Mouse (Mus musculus) left cerebral cortex, adult 2 months (tissue): Measurements from ENCODE around the gene Sfmbt2. TPM values are rescaled to one million over a fixed set of nuclear protein-coding genes. Genes with fewer than 3 reads are reported as not detected.

Experiments
- DNase-seq, 2 experiments: peaks; one replicate each; pipeline ENCODE4 v3.0.0; 2021 to 2022; ENCODE audit warnings: low spot score in 2 of 2, mixed read lengths in 1 of 2; ENCODE audit errors: extremely low spot score in 1 of 2
- H3K27ac ChIP-seq: fragments of 200-600 bp; 2 replicates; pipeline ENCODE4 v1.8.1; 2022
- H3K4me3 ChIP-seq: fragments of 200-600 bp; 2 replicates; pipeline ENCODE4 v1.8.1; 2022
- CTCF ChIP-seq: fragments of 200-600 bp; IDR thresholded peaks from 2 replicates; pipeline ENCODE4 v1.8.1; 2022; ENCODE audit warnings: antibody characterized with exemption, mild to moderate bottlenecking, moderate library complexity
- intact Hi-C: fragments of 180-260 bp; cut with DNase I; formaldehyde crosslinking; loops from one replicate; pipeline ENCODE4 v1.15.1; 2025
- total RNA-seq, 2 experiments: library from RNA; stranded (reverse); gene quantifications; 2 replicates each; pipeline ENCODE4 v1.2.3; 2021

Sfmbt2 gene
- total RNA-seq, 2 experiments from 2014 or later: 3.4 to 3.7 TPM

DNA sequence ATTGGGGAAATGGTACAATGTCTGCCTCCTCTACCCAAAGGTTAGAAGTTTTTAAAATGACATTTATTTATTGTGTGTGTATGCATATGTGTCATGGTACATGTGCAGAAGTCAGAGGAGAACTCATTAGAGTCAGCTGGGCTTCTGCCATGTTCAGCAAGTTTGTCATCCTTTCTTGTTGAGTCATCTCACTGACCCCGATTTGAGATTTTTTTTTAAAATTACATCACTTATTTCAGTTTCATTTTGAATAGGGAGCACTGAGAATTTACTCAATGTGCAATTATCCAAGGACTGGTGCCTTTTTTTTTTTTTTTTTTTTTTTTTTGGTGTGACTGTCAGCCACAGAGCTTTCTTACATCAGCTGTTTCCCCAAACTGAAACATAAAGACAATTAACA, 19.2 kb upstream of the Sfmbt2 start:
- DNase-seq: no peak
- TF ChIP-seq CTCF: no peak
- H3K27ac ChIP-seq: no peak overlapping the region
- intact Hi-C loops: no loop called here
- no peak overlapping the region for H3K4me3 ChIP-seq

DNA sequence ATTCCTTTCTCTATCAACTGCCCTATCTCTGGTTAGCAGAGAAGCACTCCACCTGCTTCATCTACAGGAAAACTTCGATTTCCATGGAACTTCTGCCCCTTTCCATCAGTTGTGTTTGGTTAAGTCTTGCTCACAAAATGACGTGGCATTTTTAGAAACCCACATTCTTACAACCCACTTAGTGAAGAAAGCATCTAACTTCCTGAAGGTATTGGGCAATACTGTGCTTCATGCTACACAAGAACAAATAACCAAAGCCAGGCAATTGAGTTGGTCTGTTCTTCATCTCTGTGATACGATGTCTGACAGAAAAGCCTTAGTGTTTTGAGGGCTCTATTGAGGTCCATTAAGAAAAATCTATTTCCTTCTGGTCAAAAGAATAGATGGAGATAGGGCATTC, 17.4 kb upstream of the Sfmbt2 start:
- Histone ChIP-seq H3K27ac (no peak overlapping the region), H3K4me3 (no peak overlapping the region)
- TF ChIP-seq CTCF: no peak
- intact Hi-C loops: no loop called here
- no peak for DNase-seq

DNA sequence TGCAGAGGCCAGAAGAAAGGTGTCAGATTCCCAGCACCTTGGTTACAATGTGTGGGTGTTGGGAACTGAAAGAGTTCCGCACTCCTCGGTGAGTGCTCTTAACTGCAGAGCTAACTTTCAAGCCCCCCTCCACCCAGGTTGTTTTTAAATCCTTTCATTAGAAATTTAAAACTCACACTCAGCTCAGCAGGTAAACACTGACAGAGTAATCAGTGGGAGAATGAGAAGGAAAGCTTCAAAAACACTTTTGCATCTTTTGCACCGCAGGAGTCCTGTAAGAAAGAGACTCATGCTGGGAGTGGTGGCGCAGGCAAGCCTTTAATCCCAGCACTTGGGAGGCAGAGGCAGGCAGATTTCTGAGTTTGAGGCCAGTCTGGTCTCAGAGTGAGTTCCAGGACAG, 16.4 kb upstream of the Sfmbt2 start:
- TF ChIP-seq CTCF: no peak

DNA sequence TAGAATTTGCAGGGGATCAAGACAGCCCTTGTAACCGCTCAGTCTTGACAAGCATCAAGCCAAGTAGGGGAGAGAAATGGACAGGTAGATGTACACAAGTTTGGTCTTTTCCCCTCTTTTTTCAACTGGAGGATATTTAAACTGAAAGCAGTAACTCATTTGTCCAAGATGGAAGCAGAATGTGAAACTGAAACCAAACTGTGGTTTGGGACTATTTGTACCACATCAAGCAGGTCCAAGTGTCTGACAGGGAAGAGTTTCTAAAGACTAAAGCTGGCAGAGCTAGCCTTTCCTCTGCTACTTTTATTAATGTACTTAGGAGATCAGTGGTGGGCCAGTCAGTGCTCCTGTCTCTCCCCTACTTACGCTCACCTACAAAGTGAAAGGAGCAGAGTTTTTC, 10.4 kb upstream of the Sfmbt2 start:
- no peak for TF ChIP-seq CTCF
- H3K27ac ChIP-seq: no peak overlapping the region
- DNase-seq: no peak
- intact Hi-C loops: loop anchor here (10.0 kb wide), 1 partner anchor 965 kb away; no protein-coding TSS in a partner anchor
- H3K4me3 ChIP-seq: no peak overlapping the region

More for the DNA sequence above, 16.4 kb upstream of the Sfmbt2 start:
- intact Hi-C loops: no loop called here
- Histone ChIP-seq H3K27ac (no peak overlapping the region), H3K4me3 (no peak overlapping the region)
- DNase-seq: no peak

DNA sequence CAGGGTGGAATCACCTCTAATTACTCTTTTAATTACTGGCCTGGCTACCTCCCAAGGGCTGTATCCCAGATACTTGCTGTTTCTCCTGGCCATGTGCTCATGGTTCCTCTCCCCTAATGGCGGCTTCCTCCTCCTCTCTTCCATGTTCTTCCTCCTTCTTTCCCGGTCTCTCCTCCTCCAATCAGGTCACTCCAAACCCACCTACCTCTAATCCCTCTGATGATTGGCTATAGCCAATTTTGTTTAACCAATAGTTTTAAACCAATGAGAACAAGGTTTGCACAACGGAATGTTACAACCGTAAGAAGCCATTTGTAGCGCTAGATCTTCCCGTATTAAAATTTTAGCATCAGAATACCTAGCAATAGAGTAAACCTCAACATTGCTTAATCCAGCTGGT, 5.2 kb upstream of the Sfmbt2 start:
- Histone ChIP-seq H3K4me3 (no peak overlapping the region), H3K27ac (no peak overlapping the region)
- TF ChIP-seq CTCF: no peak
- no peak for DNase-seq
- intact Hi-C loops: loop anchor here (10.0 kb wide), 1 partner anchor 960 kb away; no protein-coding TSS in a partner anchor

DNA sequence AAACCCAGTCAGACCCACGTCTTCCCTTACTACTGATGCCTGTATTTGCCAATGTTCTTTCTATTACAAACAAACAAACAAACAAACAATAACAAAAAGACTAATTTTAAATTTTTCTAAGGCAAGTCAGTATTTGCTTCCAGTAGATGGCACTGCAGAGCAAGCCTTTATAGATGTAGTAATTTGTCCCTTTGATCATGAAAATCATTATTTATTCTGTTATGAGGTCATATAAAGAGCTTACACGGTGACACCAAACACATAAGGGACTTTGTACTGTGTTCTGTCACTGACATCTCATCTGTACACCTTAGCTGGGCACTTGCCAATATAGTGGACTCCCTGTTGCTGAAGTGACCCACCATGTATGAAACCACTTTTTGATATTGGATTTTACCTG, 4.0 kb upstream of the Sfmbt2 start:
- H3K27ac ChIP-seq: no peak overlapping the region
- H3K4me3 ChIP-seq: no peak overlapping the region
- no peak for DNase-seq
- TF ChIP-seq CTCF: peak; percentile 78
- intact Hi-C loops: loop anchor here (2.0 to 10.0 kb wide), 2 partner anchors 693 to 959 kb away; no protein-coding TSS in a partner anchor

DNA sequence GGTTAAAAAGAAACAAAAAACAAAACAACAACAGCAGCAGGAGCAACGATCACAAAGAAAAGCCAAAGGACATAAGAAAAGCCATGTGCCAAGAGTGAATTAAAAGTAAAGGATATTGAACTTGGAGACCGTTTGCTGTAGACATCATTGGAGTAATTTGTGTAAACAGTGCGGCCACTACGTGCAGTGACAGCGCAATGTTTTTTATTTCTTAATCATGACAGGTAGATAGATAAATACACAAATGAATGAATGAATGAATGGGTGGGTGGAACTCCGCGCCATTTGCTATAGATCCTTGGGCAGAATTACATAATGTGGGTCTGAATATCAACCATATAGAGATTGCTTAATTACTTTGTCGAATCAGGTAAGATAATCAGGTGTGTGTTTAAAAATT, 634 bp upstream of the Sfmbt2 start:
- DNase-seq: no peak
- Histone ChIP-seq H3K27ac (no peak overlapping the region), H3K4me3 (no peak overlapping the region)
- intact Hi-C loops: loop anchor here (5.0 to 10.0 kb wide), 3 partner anchors 385 to 955 kb away; no protein-coding TSS in a partner anchor
- TF ChIP-seq CTCF: no peak

DNA sequence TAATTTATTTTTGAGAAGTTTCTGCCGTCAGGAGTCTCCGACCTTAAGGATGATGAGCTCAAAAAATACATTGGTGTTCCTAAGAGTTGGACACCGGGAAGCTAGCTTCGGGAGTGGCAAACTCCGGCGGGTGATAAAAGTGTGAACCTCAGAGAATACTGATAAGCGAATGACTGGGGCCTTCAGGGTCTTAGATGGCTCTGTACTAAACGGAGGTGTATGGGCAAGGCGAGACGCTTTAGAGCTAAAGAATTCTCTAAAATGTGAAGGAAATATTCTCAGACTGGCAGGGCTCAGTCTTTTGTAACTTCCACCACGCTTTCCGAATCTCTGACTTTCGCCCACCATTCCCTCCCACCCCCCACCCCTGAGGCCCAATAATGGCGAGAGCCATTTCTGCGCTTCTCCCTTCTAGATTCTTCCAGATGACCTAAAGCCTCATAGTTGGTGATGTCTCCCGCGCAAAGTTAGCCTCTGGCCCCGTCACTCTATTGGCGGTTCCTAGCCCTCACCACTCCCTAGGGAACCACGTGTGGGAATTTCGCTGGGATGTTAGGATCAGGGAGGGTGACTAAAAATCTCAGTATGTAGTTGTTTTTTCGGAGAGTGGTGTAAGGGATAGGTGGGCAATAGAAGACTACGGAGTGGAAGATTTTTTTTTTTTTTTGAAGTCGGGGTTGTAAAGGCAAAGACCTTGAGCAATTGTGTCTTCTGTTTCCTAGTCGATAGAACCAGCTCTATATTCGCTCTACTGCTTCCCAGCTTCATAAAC, 563 bp downstream of the Sfmbt2 start:
- intact Hi-C loops: loop anchor here (5.0 to 10.0 kb wide), 2 partner anchors 384 to 494 kb away; no protein-coding TSS in a partner anchor
- Histone ChIP-seq H3K27ac (no peak overlapping the region), H3K4me3 (no peak overlapping the region)
- no peak for DNase-seq
- no peak for TF ChIP-seq CTCF

DNA sequence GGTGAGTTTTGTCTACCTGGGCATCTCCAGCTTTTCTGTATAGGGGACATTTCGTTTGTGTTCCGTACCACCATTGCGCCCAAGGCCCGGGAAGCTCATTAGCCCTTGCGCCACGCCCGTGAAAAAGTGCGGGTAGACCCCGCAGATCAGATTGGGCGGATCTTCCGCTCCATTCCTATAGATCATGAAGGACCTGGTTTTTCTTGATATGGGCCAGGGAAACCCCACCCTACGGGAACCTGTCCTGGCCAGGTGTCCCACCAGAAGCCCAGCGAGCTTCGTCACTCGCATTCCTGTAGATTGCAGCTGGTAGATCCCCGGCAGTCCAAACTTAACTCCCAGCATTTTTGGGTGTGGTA, 1.1 kb downstream of the Sfmbt2 start:
- DNase-seq: no peak
- no peak overlapping the region for H3K4me3 ChIP-seq
- intact Hi-C loops: loop anchor here (5.0 to 10.0 kb wide), 2 partner anchors 383 to 494 kb away; no protein-coding TSS in a partner anchor
- TF ChIP-seq CTCF: no peak
- no peak overlapping the region for H3K27ac ChIP-seq

DNA sequence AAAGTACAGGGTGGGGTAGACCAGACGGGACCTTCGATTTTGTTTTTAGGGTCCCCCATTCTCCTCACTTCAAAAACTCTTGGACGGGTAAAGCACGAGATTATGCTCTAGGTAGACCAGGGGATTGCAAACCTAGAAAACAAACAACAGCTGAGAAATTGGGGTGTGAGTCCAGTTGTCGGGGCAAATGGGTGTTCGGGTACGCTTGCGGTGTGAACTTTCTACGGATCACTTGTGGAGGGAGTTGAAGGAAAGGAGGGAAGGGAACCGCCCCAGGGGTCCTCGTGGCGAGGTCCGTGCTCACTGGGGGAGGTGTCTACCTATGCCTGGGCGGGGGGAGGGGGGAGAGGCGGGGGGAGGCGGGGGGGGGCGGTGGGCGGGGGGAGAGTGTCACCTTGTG, 1.6 kb downstream of the Sfmbt2 start:
- DNase-seq: no peak
- H3K4me3 ChIP-seq: no peak overlapping the region
- no peak overlapping the region for H3K27ac ChIP-seq
- intact Hi-C loops: loop anchor here (2.0 to 10.0 kb wide), 3 partner anchors 383 to 495 kb away; no protein-coding TSS in a partner anchor
- no peak for TF ChIP-seq CTCF

DNA sequence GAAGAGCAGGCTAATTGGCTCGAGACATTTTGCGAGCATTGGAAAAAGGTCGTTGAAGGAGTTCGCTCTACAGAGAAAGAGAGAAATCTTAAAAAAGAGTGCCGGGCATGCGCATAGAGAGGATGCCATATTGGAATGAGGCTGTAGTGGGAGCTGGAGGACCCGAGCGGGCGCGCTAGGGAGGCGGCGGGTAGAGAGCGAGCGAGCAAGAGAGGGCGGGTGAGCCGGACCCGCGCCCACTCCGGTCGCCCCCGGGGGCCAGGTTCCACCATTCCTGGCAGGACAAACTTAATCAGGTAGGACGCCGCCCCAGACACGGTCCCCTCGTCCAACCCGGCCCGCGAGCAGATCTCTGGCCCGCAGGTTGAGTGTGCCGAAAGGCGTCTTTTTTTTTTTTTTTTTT, 2.0 kb downstream of the Sfmbt2 start:
- intact Hi-C loops: loop anchor here (2.0 to 10.0 kb wide), 3 partner anchors 382 to 495 kb away; no protein-coding TSS in a partner anchor
- Histone ChIP-seq H3K4me3 (peak overlapping the region; percentile 61), H3K27ac (no peak overlapping the region)
- DNase-seq: peak; percentile 58 to 66
- TF ChIP-seq CTCF: peak; percentile 37

DNA sequence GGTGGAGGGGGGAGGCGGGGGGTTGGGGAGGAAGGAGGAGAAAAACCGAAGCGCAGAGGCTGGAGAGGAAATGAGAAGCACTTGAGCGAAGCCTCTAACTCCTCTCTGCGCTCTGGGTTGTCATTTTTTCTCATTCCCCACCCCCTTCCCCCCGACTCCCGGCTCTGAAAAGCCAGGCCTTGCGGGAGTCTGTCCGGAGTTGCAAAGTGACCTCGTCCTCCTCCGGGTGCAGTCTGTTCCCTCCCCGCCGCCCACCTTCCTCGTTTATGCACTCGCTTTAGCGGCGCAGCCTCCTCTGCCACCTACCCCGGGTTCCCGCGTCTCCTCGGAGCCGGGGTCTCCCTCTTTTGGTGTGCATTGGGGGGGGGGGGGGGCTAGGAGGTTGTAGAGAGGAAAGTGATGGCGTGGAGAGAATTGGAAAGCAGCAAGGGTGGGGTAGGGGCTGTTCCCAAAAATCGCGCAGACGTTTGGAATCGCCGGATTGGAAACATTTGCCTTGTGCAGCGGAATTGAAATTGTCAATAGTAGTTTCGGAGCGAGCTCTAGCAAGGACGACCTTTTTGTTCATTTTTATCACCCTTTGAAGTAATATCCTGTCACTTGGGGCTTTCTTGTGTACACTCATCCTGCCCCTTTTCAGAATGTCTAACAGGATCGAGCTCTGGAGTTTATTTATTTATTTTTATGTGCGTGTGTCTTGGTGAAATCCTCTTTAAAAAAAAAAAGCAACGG, 2.6 kb downstream of the Sfmbt2 start:
- intact Hi-C loops: loop anchor here (2.0 to 10.0 kb wide), 3 partner anchors 382 to 496 kb away; no protein-coding TSS in a partner anchor
- Histone ChIP-seq H3K27ac (no peak overlapping the region), H3K4me3 (peak overlapping the region; percentile 61)
- TF ChIP-seq CTCF: no peak
- DNase-seq: peak; percentile 17 to 29
